Mouse (Mus musculus): ENCODE measurements at regions not wholly inside any gene's neighbourhood (a gene's known extent, or its start where the extent isn't known, plus 50 kb on each side); places are given as distances from the start of the nearest gene placed in this dataset.

DNA sequence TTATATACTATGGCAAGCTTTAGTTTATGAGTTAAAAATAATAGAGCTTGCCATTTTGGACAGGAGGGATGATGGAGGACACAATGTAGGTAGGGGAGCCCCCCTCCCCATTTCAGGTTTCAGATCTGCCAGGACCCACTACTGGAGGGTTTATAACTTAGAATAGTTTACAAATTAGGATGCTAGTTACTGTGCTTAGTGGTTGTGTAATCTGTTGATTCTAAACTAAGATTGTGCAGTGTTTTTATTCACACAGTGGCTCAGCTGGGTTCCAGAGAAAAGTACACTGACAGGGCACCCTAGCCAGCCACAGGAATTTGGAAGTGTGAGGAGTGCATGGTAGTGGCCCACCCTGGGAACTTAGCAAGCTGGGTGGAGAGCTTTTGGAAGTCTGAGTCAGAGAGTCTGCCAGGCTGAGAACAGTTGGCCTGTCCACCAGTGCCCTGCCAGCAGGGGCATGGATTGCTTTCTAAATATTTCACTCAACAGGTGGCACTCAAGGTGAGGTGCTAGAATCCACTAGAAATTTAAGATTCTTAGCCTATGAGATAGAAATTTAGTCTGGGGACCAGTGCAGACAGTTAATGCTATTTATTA lies 303.9 kb upstream of the Gm21798 start:
- TF ChIP-seq CTCF (IDR thresholded peaks at IDR 0.05; ENCODE audit: low read depth) (no peak), EP300 (IDR thresholded peaks at IDR 0.05; ENCODE audit: low read depth) (no peak)
